Mouse (Mus musculus) E14TG2a.4 (cell line): ENCODE data around the gene Etv5.

Experiments
- CTCF ChIP-seq: conservative IDR thresholded peaks from 2 replicates; pipeline ENCODE4 v1.5.1; 2014; ENCODE audit warnings: low read length
- NANOG ChIP-seq: IDR thresholded peaks from 2 replicates; pipeline ENCODE4 v1.6.1; 2014; ENCODE audit warnings: borderline replicate concordance, low read length, mixed read lengths

- TF ChIP-seq CTCF (no peak), NANOG (no peak)
These were observed 26.9 kb upstream of the Etv5 start for GRCm38 (mm10) chr16:22466381-22466780.
